Mouse (Mus musculus) kidney, embryonic 15.5 days (tissue): ENCODE results near the gene Vps37c. TPM values are rescaled to one million over a fixed set of nuclear protein-coding genes. Genes with fewer than 3 reads are reported as not detected.

Source experiments
- polyA plus RNA-seq: library from polyadenylated mRNA; unstranded; fragments of >200 nt; fragmentation: Nextera tagmentation; extraction: Ambion mirVana; gene quantifications from 2 replicates; pipeline ENCODE4 v1.2.1, GENCODE M21; 2015

Gene Vps37c
- polyA plus RNA-seq, 1 experiment from 2014 or later = 31.7 TPM

Other genes with a start within 250 kb of the Vps37c start
- 0.69 and 0.73 TPM in 2 replicates for gene Lrrc10b, start 231.3 kb upstream of the Vps37c start, polyA plus RNA-seq
- not detected in 2 replicates for gene Ppp1r32, start 205.8 kb upstream of the Vps37c start, polyA plus RNA-seq
- 48.0 and 49.6 TPM in 2 replicates for gene Cpsf7, start 163.5 kb upstream of the Vps37c start, polyA plus RNA-seq
- gene Sdhaf2, start 162.6 kb upstream of the Vps37c start, polyA plus RNA-seq = 59.4 and 61.4 TPM in 2 replicates
- gene Tmem216, start 132.5 kb upstream of the Vps37c start, polyA plus RNA-seq = 47.1 and 51.6 TPM in 2 replicates
- 16.6 and 16.7 TPM in 2 replicates for gene Cyb561a3, start 111.6 kb upstream of the Vps37c start, polyA plus RNA-seq
- 43.2 and 46.9 TPM in 2 replicates for gene Tmem138, start 111.4 kb upstream of the Vps37c start, polyA plus RNA-seq
- gene Ddb1, start 83.4 kb upstream of the Vps37c start, polyA plus RNA-seq = 338 and 368 TPM in 2 replicates
- 32.3 and 38.7 TPM in 2 replicates for gene Tkfc, start 83.1 kb upstream of the Vps37c start, polyA plus RNA-seq
- 3.0 and 3.2 TPM in 2 replicates for gene Vwce, start 54.5 kb upstream of the Vps37c start, polyA plus RNA-seq
- gene Pga5, start 10.7 kb upstream of the Vps37c start, polyA plus RNA-seq = not detected in 2 replicates
- gene Cd5, start 50.3 kb downstream of the Vps37c start, polyA plus RNA-seq = 0.34 and 0.82 TPM in 2 replicates
- 0.26 TPM in 1 of 2 replicates, not detected in the other for gene Cd6, start 141.3 kb downstream of the Vps37c start, polyA plus RNA-seq
- gene Slc15a3, start 151.0 kb downstream of the Vps37c start, polyA plus RNA-seq = 0.31 and 0.39 TPM in 2 replicates
- gene Tmem132a, start 181.2 kb downstream of the Vps37c start, polyA plus RNA-seq = 77.5 and 89.7 TPM in 2 replicates
- 93.6 and 105 TPM in 2 replicates for gene Tmem109, start 193.3 kb downstream of the Vps37c start, polyA plus RNA-seq
- gene Prpf19, start 206.5 kb downstream of the Vps37c start, polyA plus RNA-seq = 48.1 and 49.4 TPM in 2 replicates
- gene Zp1, start 231.9 kb downstream of the Vps37c start, polyA plus RNA-seq = not detected in 2 replicates
- gene Ptgdr2, start 248.4 kb downstream of the Vps37c start, polyA plus RNA-seq = 0.08 and 0.09 TPM in 2 replicates